Mouse (Mus musculus): ENCODE measurements at regions not wholly inside any gene's neighbourhood (a gene's known extent, or its start where the extent isn't known, plus 50 kb on each side); places are given as distances from the start of the nearest gene placed in this dataset.

GRCm38 (mm10) chr10:91713529-91713928 lies 532.4 kb upstream of the Tmpo start:
- TF ChIP-seq POLR2A (IDR thresholded peaks at IDR 0.05; ENCODE audit: borderline replicate concordance, insufficient read depth, low read length) (no peak), CTCF (IDR thresholded peaks at IDR 0.05; ENCODE audit: borderline replicate concordance, insufficient read depth, low read depth, low read length) (no peak)
